Mouse (Mus musculus) heart, postnatal 0 days (tissue): Measurements from ENCODE around the gene Casp12.

Experiments
- CTCF ChIP-seq: IDR thresholded peaks from 2 replicates; pipeline ENCODE4 v1.5.1; 2016; ENCODE audit warnings: antibody characterized with exemption, control low read depth, low read depth
- EP300 ChIP-seq: IDR thresholded peaks from 2 replicates; pipeline ENCODE4 v1.6.1; 2016; ENCODE audit warnings: antibody characterized with exemption, low read depth

DNA sequence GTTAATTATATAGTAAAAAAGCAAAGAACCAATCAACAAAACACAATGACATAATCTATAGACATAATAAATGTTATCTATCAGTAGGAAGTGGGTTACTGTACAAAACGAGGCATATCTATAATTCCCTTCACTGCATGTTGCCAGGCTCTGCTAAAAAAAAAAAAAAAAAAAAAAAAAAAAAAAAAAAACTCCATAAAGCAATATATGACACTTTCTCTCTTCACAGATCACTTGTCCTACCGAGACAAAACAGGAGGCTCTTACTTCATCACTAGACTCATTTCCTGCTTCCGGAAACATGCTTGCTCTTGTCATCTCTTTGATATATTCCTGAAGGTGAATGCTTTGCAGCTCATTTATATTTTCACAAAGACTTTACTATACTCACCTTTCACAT is 17.0 kb upstream of the Casp12 start:
- TF ChIP-seq CTCF (no peak), EP300 (no peak)
